Mouse (Mus musculus) naive thymus-derived CD4-positive, alpha-beta T cell, adult 2 months (primary cell): ENCODE results near the gene Efna1.
A peak's percentile ranks its signal among the peaks of the same experiment; 100 is the strongest.

Source experiments
- DNase-seq: peaks from one replicate; pipeline ENCODE4 v3.0.0-alpha.2; 2011; ENCODE audit warnings: low read depth

Efna1 gene

GRCm38 (mm10) chr3:89244158-89244981 lies 36.6 kb downstream of the Efna1 start:
- peak; percentile 59 for DNase-seq

GRCm38 (mm10) chr3:89243609-89244008 lies 37.3 kb downstream of the Efna1 start:
- peak; percentile 80 for DNase-seq

- peak; percentile 72 for DNase-seq
Measured at GRCm38 (mm10) chr3:89242331-89242895, 38.5 kb downstream of the Efna1 start.

DNA sequence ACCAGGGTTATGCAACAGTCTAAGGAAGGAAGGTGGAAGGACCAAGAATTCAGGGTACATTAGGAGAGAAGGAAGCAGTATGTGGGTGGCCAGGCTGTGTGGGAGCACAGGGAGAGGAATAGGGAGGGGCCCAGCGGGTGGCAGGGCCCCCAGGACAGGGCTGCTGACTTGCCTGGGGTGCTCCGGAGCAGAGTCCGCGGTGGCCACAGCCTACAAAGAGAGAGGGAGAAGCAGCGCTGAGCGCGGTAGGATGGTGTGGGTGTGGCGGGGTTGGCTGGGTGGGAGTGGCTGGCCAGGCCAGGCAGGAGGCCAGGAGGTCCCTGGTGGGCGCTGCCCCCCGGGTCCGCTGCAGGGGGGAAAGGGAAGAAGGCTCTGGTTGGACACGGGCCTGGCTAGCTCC lies 42.4 kb downstream of the Efna1 start:
- no peak for DNase-seq

GRCm38 (mm10) chr3:89237682-89238081 lies 43.3 kb downstream of the Efna1 start:
- DNase-seq, result no peak

- no peak for DNase-seq
Measured at GRCm38 (mm10) chr3:89236516-89236915, 44.4 kb downstream of the Efna1 start.

- DNase-seq, result no peak
Measured at GRCm38 (mm10) chr3:89233562-89234110, 47.3 kb downstream of the Efna1 start.

DNA sequence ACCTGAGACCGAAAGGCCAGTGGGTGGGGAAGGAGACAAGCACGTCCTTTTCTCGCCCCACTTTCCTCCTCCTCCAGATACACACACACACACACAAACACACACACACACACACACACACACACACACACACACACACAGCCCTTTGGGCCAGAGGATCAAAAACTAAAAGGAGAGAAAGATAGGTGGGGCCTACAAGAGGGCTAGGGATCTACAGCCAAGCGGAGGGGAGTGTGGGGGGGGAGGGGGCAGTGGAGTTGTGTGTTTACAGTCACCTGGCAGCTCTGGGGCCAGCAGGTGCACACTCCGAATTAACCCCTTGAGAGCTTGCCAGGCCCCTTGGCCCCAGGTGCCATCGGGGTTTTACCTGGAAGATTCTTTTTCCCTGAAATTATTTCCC lies 48.3 kb downstream of the Efna1 start:
- DNase-seq, result no peak

- no peak for DNase-seq
Measured at GRCm38 (mm10) chr3:89231772-89232275, 49.1 kb downstream of the Efna1 start.

GRCm38 (mm10) chr3:89231345-89231744 lies 49.6 kb downstream of the Efna1 start:
- no peak for DNase-seq

DNA sequence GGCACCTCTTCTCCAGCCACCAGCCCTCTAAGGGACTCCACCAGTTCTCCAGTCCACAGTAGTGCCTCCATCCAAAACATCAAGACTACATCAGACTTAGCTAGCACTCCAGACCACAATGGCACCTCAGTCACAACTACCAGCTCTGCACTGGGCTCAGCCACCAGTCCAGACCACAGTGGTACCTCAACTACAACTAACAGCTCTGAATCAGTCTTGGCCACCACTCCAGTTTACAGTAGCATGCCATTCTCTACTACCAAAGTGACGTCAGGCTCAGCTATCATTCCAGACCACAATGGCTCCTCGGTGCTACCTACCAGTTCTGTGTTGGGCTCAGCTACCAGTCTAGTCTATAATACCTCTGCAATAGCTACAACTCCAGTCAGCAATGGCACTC lies 50.4 kb downstream of the Efna1 start:
- no peak for DNase-seq

- no peak for DNase-seq
Measured at GRCm38 (mm10) chr3:89229276-89229675, 51.7 kb downstream of the Efna1 start.

GRCm38 (mm10) chr3:89228836-89229235 lies 52.1 kb downstream of the Efna1 start, which contains the start of gene Muc1:
Gene Muc1, plus strand, starts transcription at chr3:89229057.
- DNase-seq, result no peak

DNA sequence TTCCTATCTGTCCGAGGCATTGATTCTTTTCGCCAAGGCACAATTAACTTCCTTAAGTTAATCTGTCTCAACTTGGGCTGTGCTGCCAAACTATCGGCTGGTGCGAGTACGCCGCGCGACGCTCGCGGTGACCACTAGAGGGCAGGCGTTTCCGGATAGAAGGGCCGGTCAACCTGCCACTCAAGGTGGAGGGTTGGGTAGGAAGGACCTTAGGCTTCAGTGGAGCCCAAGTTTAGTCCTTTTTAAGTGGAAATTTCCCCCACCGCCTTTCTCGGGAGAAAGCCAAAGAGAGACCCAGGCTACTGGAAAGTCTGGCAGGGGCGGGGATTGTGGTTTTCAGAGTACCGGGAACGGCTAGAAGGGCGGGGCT lies 52.8 kb downstream of the Efna1 start:
- DNase-seq, result peak; percentile 90

DNA sequence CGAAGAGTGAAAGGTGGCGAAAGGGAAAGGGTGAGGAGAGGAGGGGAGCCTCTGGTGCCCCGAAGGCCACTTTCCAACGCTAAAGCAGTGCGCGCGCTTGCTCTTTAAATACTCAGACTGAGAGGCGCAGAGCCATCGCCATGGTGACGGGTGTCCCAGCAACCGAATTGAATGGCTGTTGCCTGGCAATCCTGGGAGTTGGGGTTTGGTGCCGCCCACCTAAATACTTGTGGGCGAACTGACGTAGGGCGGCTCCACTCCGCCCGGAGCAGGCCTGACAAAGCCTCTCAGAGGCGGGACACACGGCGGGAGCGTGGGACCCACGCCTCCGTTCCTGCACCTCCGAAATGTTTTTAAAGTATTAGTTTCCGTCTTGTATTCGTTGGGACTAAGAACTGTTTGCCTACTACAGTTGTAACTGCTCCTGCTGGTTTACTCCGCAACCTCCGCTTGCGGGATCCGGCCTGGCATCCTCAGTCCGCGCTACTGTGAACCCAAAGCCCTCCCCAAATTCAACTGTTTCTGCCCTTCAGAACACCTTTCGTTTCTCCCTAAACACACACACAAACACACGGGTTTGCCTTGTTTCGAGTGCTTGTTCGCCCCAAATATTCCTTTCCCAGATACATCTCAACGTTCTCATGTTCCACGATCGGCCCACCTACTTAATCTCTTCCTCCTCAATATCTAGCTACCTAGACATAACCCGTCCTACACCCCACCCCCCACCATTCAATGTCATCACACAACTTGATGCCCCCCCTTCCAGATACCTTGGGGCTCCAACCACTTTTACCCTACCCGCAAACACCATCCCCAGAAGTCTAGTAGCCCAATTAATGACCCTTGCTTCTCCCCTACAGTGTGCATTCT lies 53.4 kb downstream of the Efna1 start:
- DNase-seq, result peak; percentile 79

DNA sequence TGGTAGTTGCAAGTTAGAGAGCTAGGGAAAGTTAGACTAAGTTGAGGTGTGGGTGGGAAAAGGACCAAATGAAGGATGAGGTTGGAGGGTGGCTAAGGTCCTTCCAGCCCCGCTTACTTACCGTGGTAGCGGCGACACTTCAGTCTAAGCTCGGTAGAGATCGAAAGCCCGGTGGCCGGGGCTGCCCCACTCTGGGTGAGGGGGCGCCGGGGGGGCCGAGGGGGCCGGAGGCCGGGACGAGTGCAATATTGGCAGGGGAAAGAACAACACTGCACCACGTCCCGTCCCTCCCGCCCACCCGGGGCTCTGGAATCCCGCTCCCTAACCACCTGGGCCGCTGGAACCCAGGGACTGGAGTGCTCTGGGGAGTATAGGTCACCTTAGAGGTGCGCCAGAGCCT lies 54.0 kb downstream of the Efna1 start, which contains the start of gene Mtx1:
Gene Mtx1 (minus strand): TSS at position 189 of the 400 bp plus-strand sequence.
- no peak for DNase-seq

DNA sequence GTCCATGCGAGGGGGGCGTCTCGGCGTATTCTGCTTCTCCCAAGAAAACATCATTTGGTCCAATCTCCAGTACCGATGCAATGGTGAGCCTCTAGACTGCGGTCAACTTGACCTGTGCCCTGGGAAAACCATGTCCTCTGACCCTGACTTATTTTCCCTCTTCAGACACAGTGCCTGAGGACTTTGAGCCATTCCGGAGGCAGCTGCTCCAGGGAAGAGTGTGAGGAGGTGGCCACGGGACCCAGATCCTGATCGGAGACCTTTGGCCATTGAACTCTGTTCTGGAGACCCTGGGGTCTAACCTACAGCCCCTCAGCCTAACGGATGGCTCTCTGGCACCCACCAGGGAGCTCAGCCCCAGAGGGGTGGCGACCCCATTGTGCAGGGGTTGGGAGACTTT lies 54.6 kb downstream of the Efna1 start:
- DNase-seq, result no peak

DNA sequence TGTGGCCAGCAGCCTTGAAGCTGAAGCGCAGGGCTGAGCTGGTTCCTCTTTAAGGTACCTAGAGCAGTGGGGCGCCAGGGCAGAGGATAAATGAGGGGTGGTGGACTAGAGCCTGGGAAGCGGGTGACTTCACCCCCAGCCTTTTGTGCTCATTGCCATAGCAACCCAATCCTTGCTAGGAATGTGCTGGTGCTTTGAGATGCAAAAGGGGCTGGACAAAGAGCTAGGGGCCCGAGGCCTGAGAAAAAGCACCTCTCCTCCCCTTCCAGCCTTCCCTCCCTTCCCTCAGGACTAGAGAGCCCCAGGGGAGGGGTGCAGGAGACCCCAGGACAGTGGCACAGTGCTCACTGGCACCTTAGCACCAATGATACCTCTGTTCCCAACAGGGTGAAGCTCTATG lies 55.0 kb downstream of the Efna1 start:
- DNase-seq, result no peak

GRCm38 (mm10) chr3:89225321-89225815 lies 55.6 kb downstream of the Efna1 start:
- DNase-seq, result no peak

DNA sequence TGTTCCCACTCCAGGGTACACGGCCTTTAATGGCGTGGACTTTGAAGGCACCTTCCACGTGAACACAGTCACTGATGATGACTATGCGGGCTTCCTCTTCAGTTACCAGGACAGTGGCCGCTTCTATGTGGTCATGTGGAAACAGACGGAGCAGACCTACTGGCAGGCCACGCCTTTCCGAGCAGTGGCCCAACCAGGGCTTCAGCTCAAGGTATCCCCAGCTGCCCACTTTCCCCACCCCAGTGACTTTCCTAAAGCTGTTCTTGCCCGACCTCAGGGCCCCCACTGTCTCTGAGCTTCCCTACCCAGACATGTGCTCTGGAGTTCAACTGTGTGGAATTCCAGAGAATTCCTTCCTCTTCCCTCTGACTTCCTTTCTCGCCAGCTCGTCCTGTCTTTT lies 56.1 kb downstream of the Efna1 start:
- DNase-seq, result no peak
